Mouse (Mus musculus) lung, embryonic 14.5 days (tissue): ENCODE measurements around the gene Hs6st1. TPM values are rescaled to one million over a fixed set of nuclear protein-coding genes. Genes with fewer than 3 reads are reported as not detected.

ENCODE experiments used
- ATAC-seq: fragments of 200-750 bp; cut with Nextera tagmentation; 2 replicates; pipeline ENCODE4 v1.8.0; 2017; ENCODE audit warnings: mild to moderate bottlenecking, moderate TSS enrichment, moderate library complexity; ENCODE audit not compliant: insufficient read depth
- DNase-seq: peaks from one replicate; pipeline ENCODE4 v3.0.0-alpha.2; 2015
- H3K27ac ChIP-seq: fragments of 300-500 bp; sonication (generic); 2 replicates; pipeline ENCODE4 v1.5.1; 2014; ENCODE audit warnings: low read depth, mild to moderate bottlenecking, moderate library complexity
- H3K27me3 ChIP-seq: fragments of 300-500 bp; sonication (generic); 2 replicates; pipeline ENCODE4 v1.6.1; 2014; ENCODE audit warnings: low read length, control low read depth; ENCODE audit not compliant: insufficient read depth
- H3K36me3 ChIP-seq: fragments of 300-500 bp; sonication (generic); 2 replicates; pipeline ENCODE4 v1.6.1; 2014; ENCODE audit warnings: control low read depth; ENCODE audit not compliant: insufficient read depth
- H3K4me1 ChIP-seq: fragments of 300-500 bp; sonication (generic); 2 replicates; pipeline ENCODE4 v1.6.1; 2014; ENCODE audit warnings: antibody characterized with exemption, control low read depth; ENCODE audit not compliant: insufficient read depth
- H3K4me2 ChIP-seq: fragments of 300-500 bp; sonication (generic); 2 replicates; pipeline ENCODE4 v1.6.1; 2014; ENCODE audit warnings: mild to moderate bottlenecking
- H3K4me3 ChIP-seq: fragments of 300-500 bp; sonication (generic); 2 replicates; pipeline ENCODE4 v1.5.1; 2014; ENCODE audit warnings: low read depth, low read length
- H3K9ac ChIP-seq: fragments of 300-500 bp; sonication (generic); 2 replicates; pipeline ENCODE4 v1.6.1; 2014
- H3K9me3 ChIP-seq: fragments of 300-500 bp; sonication (generic); 2 replicates; pipeline ENCODE4 v1.6.1; 2016; ENCODE audit warnings: low read depth, low read length, control low read depth
- CTCF ChIP-seq: IDR thresholded peaks from 2 replicates; pipeline ENCODE4 v1.5.1; 2016; ENCODE audit warnings: antibody characterized with exemption, low read depth
- WGBS: fragments of 180-500 bp; shearing (Covaris S2); extraction: QIAGEN DNeasy Blood & Tissue Kit; methylation state at CpG from one replicate; pipeline ENCODE4 v1.1.7; 2014; 5-methylcytosine and 5-hydroxymethylcytosine counted together
- polyA plus RNA-seq: library from polyadenylated mRNA; unstranded; fragments of >200 nt; fragmentation: Nextera tagmentation; extraction: Ambion mirVana; gene quantifications from 2 replicates; pipeline ENCODE4 v1.2.1, GENCODE M21; 2014

The Hs6st1 gene
- polyA plus RNA-seq, 1 experiment from 2014 or later = 16.2 TPM

- H3K27ac ChIP-seq = no peak overlapping the region
- no peak overlapping the region for H3K4me3 ChIP-seq
- no peak for TF ChIP-seq CTCF
- H3K9me3 ChIP-seq = peaks cover 3% of the 10 kb centered on the region; the same call in 1 of the 2 replicates
- WGBS = 92% methylated on average over 4 of the region's 4 CpGs
- H3K9ac ChIP-seq = no peak overlapping the region
- ATAC-seq (no peak), DNase-seq (no peak)
- H3K36me3 ChIP-seq = no peaks in the 10 kb centered on the region
- no peak overlapping the region for H3K4me2 ChIP-seq
- no peaks in the 10 kb centered on the region for H3K27me3 ChIP-seq
- H3K4me1 ChIP-seq = no peaks in the 10 kb centered on the region
Observed at GRCm38 (mm10) chr1:36044288-36044687, 23.9 kb upstream of the Hs6st1 start.

- H3K27ac ChIP-seq = no peak overlapping the region
- DNase-seq (no peak), ATAC-seq (no peak)
- TF ChIP-seq CTCF = no peak
- no peak overlapping the region for H3K9ac ChIP-seq
- H3K9me3 ChIP-seq = no peaks in the 10 kb centered on the region
- H3K4me2 ChIP-seq = no peak overlapping the region
- no peaks in the 10 kb centered on the region for H3K36me3 ChIP-seq
- no peak overlapping the region for H3K4me3 ChIP-seq
- whole genome bisulfite sequencing = 77% methylated on average over 5 of the region's 5 CpGs
- H3K4me1 ChIP-seq = no peaks in the 10 kb centered on the region
- no peaks in the 10 kb centered on the region for H3K27me3 ChIP-seq
Observed at GRCm38 (mm10) chr1:36052672-36053071, 15.5 kb upstream of the Hs6st1 start.

DNA sequence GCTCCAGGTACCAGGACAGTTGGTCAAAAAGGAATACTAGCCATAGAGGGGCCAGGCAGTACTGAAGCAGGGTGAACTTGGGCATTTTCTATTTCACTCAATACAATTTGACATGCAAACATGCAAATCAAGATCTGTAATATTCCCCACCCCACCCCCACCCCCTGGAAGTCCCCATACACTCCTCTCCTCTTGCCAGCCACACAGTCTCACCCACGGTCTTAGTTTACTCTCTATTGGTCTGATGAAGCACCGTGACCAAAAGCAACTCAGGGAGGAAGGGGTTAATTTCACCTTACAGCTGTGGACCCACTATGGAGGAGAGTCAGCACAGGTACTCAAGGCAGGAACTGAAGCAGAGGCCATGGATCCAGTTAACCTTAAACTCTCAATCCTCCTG lies 14.6 kb upstream of the Hs6st1 start:
- no peak for TF ChIP-seq CTCF
- ATAC-seq = no peak
- no peak for DNase-seq

GRCm38 (mm10) chr1:36054182-36054966 lies 13.8 kb upstream of the Hs6st1 start:
- Histone ChIP-seq H3K4me1 (no peaks in the 10 kb centered on the region), H3K4me3 (no peak overlapping the region), H3K9me3 (no peaks in the 10 kb centered on the region), H3K4me2 (no peak overlapping the region), H3K27ac (no peak overlapping the region), H3K9ac (no peak overlapping the region), H3K36me3 (no peaks in the 10 kb centered on the region), H3K27me3 (no peaks in the 10 kb centered on the region)
- 78% methylated on average over 9 of the region's 9 CpGs for WGBS
- DNase-seq (no peak), ATAC-seq (no peak)
- no peak for TF ChIP-seq CTCF

More for the DNA sequence above, 14.6 kb upstream of the Hs6st1 start:
- no peak overlapping the region for H3K4me3 ChIP-seq
- WGBS = 81% methylated on average over 2 of the region's 2 CpGs
- H3K36me3 ChIP-seq = no peaks in the 10 kb centered on the region
- no peak overlapping the region for H3K9ac ChIP-seq
- no peak overlapping the region for H3K27ac ChIP-seq
- H3K27me3 ChIP-seq = no peaks in the 10 kb centered on the region
- no peaks in the 10 kb centered on the region for H3K4me1 ChIP-seq
- no peak overlapping the region for H3K4me2 ChIP-seq
- no peaks in the 10 kb centered on the region for H3K9me3 ChIP-seq

- no peak overlapping the region for H3K4me3 ChIP-seq
- no peaks in the 10 kb centered on the region for H3K36me3 ChIP-seq
- DNase-seq (no peak), ATAC-seq (no peak)
- no peaks in the 10 kb centered on the region for H3K27me3 ChIP-seq
- H3K9me3 ChIP-seq = no peaks in the 10 kb centered on the region
- 85% methylated on average over 7 of the region's 7 CpGs for WGBS
- H3K4me1 ChIP-seq = no peaks in the 10 kb centered on the region
- no peak overlapping the region for H3K9ac ChIP-seq
- no peak overlapping the region for H3K27ac ChIP-seq
- TF ChIP-seq CTCF = no peak
- H3K4me2 ChIP-seq = no peak overlapping the region
Observed at GRCm38 (mm10) chr1:36054967-36055357, 13.2 kb upstream of the Hs6st1 start.

DNA sequence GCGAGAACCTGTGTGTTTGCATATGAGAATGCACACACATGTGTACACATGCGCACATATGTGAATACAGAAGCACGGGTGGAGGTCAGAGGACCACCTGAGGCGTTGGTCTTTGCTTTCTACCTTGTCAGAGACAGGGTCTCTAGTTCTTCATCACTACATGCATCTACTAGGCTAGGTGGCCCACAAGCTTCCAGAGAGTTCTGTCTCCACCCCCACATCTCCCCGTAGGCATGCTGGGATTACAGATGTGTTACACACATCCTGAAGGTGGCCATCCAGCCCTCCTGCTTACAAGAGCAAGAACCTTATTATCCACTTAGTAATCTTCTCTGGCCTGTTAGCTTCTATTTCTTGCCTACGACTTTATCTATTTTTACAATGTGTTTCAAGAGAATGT lies 8.8 kb upstream of the Hs6st1 start:
- H3K27ac ChIP-seq = peak overlapping the region; percentile 71
- TF ChIP-seq CTCF = no peak

GRCm38 (mm10) chr1:36059959-36060953 lies 7.9 kb upstream of the Hs6st1 start:
- Histone ChIP-seq H3K4me3 (no peak overlapping the region), H3K9me3 (no peaks in the 10 kb centered on the region), H3K36me3 (no peaks in the 10 kb centered on the region), H3K9ac (no peak overlapping the region), H3K4me2 (no peak overlapping the region), H3K4me1 (peaks cover 3% of the 10 kb centered on the region; the same call in 1 of the 2 replicates), H3K27ac (peak overlapping the region; percentile 71), H3K27me3 (no peaks in the 10 kb centered on the region)
- peak; percentile 76 for DNase-seq
- WGBS = 40% methylated on average over 13 of the region's 13 CpGs
- TF ChIP-seq CTCF = no peak
- peak; percentile 60 for ATAC-seq

More for the DNA sequence above, 8.8 kb upstream of the Hs6st1 start:
- no peak for DNase-seq
- Histone ChIP-seq H3K4me3 (no peak overlapping the region), H3K9ac (no peak overlapping the region), H3K4me1 (peaks cover 3% of the 10 kb centered on the region; the same call in 1 of the 2 replicates), H3K4me2 (no peak overlapping the region), H3K27me3 (no peaks in the 10 kb centered on the region), H3K9me3 (no peaks in the 10 kb centered on the region), H3K36me3 (no peaks in the 10 kb centered on the region)
- ATAC-seq = no peak
- 79% methylated on average over 6 of the region's 6 CpGs for WGBS
